Mouse (Mus musculus) ES-E14 (cell line): Measurements from ENCODE around the gene Apol7a.

Experiments
- CHD2 ChIP-seq: IDR thresholded peaks from 2 replicates; pipeline ENCODE4 v1.6.1; 2014; ENCODE audit warnings: mild to moderate bottlenecking, low read depth, low read length, inconsistent platforms
- HCFC1 ChIP-seq: IDR thresholded peaks from 2 replicates; pipeline ENCODE4 v1.6.1; 2012; ENCODE audit warnings: low read length, inconsistent platforms, borderline replicate concordance; ENCODE audit not compliant: insufficient read depth
- MAFK ChIP-seq: IDR thresholded peaks from 2 replicates; pipeline ENCODE4 v1.6.1; 2014; ENCODE audit warnings: mild to moderate bottlenecking, low read depth, low read length, inconsistent platforms; ENCODE audit not compliant: insufficient read depth
- ZC3H11A ChIP-seq: IDR thresholded peaks from 2 replicates; pipeline ENCODE4 v1.6.1; 2012; ENCODE audit warnings: low read depth, mild to moderate bottlenecking, inconsistent platforms, low read length, borderline replicate concordance
- ZNF384 ChIP-seq: IDR thresholded peaks from 2 replicates; pipeline ENCODE4 v1.6.1; 2012; ENCODE audit warnings: low read depth, low read length, inconsistent platforms

GRCm38 (mm10) chr15:77381481-77381880 is 17.4 kb downstream of the Apol7a start:
- no peak for TF ChIP-seq CHD2
- no peak for TF ChIP-seq MAFK
- no peak for TF ChIP-seq ZNF384
- no peak for TF ChIP-seq HCFC1
- TF ChIP-seq ZC3H11A: no peak
